ENCODE assay signal across 19 mouse cellular contexts in genomic region chr5:72750226-72750625, GRCm38 (mm10). TPM values are rescaled to one million over a fixed set of nuclear protein-coding genes. Genes with fewer than 3 reads are reported as not detected.
DNase-seq lines count a peak whose midpoint lies in the region; ATAC-seq lines count a peak whose summit lies in the region.
"Had no signal": no experiment of that assay in that cellular context is flagged by ENCODE, and none has a peak within 500 bp of the region (broad histone marks: within the 10 kb centered on the region; RNA-seq: fewer than 3 reads in every experiment).

No protein-coding gene starts in this region.

- H3K4me1 ChIP-seq in hindbrain, embryonic 13.5 days (replicated peaks) = 0 out of 2 replicates have a peak, but pooled peaks cover 4% of the 10 kb centered on the region
- H3K4me1 ChIP-seq in hindbrain, embryonic 10.5 days (replicated peaks) = no peaks in the 10 kb centered on the region; the same call in 1 of the 2 replicates
- H3K4me1 ChIP-seq in neural tube, embryonic 14.5 days (ENCODE audit: control insufficient read depth, insufficient read depth, low read length) = no peaks in the 10 kb centered on the region
- H3K4me1 ChIP-seq: embryonic facial prominence, embryonic 12.5 days had no signal

- no peak overlapping the region for H3K27ac ChIP-seq in hindbrain, embryonic 13.5 days
- H3K27ac ChIP-seq in hindbrain, embryonic 10.5 days = no peak overlapping the region
- 0 out of 2 replicates have a peak overlapping the region, but pooled peaks have one; percentile 22 for H3K27ac ChIP-seq in neural tube, embryonic 14.5 days (ENCODE audit: low read depth, low read length)
- H3K27ac ChIP-seq: embryonic facial prominence, embryonic 12.5 days; forebrain, embryonic 15.5 days; heart, adult 2 months; heart, embryonic 15.5 days had no signal

- no peaks in the 10 kb centered on the region for H3K36me3 ChIP-seq in hindbrain, embryonic 13.5 days
- no peaks in the 10 kb centered on the region for H3K36me3 ChIP-seq in hindbrain, embryonic 10.5 days
- no peaks in the 10 kb centered on the region for H3K36me3 ChIP-seq in neural tube, embryonic 14.5 days (ENCODE audit: control insufficient read depth, insufficient read depth, low read length)
- H3K36me3 ChIP-seq: embryonic facial prominence, embryonic 12.5 days; forebrain, embryonic 15.5 days; heart, embryonic 15.5 days had no signal

- no peaks in the 10 kb centered on the region for H3K27me3 ChIP-seq in hindbrain, embryonic 13.5 days
- no peaks in the 10 kb centered on the region for H3K27me3 ChIP-seq in hindbrain, embryonic 10.5 days (ENCODE audit: insufficient read depth, poor library complexity, severe bottlenecking)
- no peaks in the 10 kb centered on the region for H3K27me3 ChIP-seq in neural tube, embryonic 14.5 days (ENCODE audit: control insufficient read depth, insufficient read depth, low read length)
- H3K27me3 ChIP-seq: embryonic facial prominence, embryonic 12.5 days; forebrain, embryonic 15.5 days; heart, embryonic 15.5 days had no signal

- H3K4me2 ChIP-seq in hindbrain, embryonic 13.5 days = no peak overlapping the region
- no peak overlapping the region for H3K4me2 ChIP-seq in neural tube, embryonic 14.5 days (ENCODE audit: low read depth, low read length)
- H3K4me2 ChIP-seq: embryonic facial prominence, embryonic 12.5 days; forebrain, embryonic 15.5 days; heart, embryonic 11.5 days; heart, embryonic 15.5 days had no signal

- ATAC-seq in hindbrain, embryonic 13.5 days (ENCODE audit: low FRiP score) = 0 out of 2 replicates have a peak, but pooled peaks have one; percentile 32
- ATAC-seq in neural tube, embryonic 14.5 days (ENCODE audit: low read depth) = no peak
- ATAC-seq: forebrain, embryonic 15.5 days; intestine, embryonic 16.5 days had no signal

- H3K9ac ChIP-seq in hindbrain, embryonic 13.5 days = no peak overlapping the region
- H3K9ac ChIP-seq in neural tube, embryonic 14.5 days (replicated peaks; ENCODE audit: low read depth, low read length) = no peak overlapping the region
- H3K9ac ChIP-seq: embryonic facial prominence, embryonic 12.5 days; forebrain, embryonic 15.5 days; heart, embryonic 15.5 days had no signal

- no peak overlapping the region for H3K4me3 ChIP-seq in hindbrain, embryonic 13.5 days
- H3K4me3 ChIP-seq in hindbrain, embryonic 10.5 days = no peak overlapping the region
- no peak overlapping the region for H3K4me3 ChIP-seq in neural tube, embryonic 14.5 days (ENCODE audit: low read depth, low read length)
- H3K4me3 ChIP-seq: embryonic facial prominence, embryonic 12.5 days; forebrain, embryonic 15.5 days; heart, adult 2 months; heart, embryonic 15.5 days had no signal

- no peak for DNase-seq in hindbrain, embryonic 10.5 days (ENCODE audit: low spot score)
- DNase-seq in neural tube, embryonic 10.5 days (ENCODE audit: extremely low spot score, low spot score) = no peak
- DNase-seq in CD4-positive helper T cell, adult 2 months (ENCODE audit: low read depth, low spot score) = peak; percentile 28
- peak; percentile 53 for DNase-seq in naive thymus-derived CD4-positive, alpha-beta T cell, adult 2 months (ENCODE audit: low read depth)
- DNase-seq in adrenal gland, postnatal 25 days = no peak
- DNase-seq: adrenal gland, postnatal 10 days; cerebellum, adult 11-12 months; cerebellum, adult 9-10 months; cerebellum, postnatal 25 days; gastrocnemius, postnatal 10 days; heart, adult 2 months had no signal

- no peaks in the 10 kb centered on the region for H3K9me3 ChIP-seq in hindbrain, embryonic 13.5 days
- no peaks in the 10 kb centered on the region for H3K9me3 ChIP-seq in hindbrain, embryonic 10.5 days
- no peaks in the 10 kb centered on the region for H3K9me3 ChIP-seq in neural tube, embryonic 14.5 days (ENCODE audit: control insufficient read depth, low read length)
- H3K9me3 ChIP-seq: embryonic facial prominence, embryonic 12.5 days; forebrain, embryonic 15.5 days; heart, embryonic 15.5 days had no signal

- WGBS in hindbrain, embryonic 13.5 days = 83% methylated on average over 5 of the region's 5 CpGs
- WGBS in hindbrain, embryonic 10.5 days = 86% methylated on average over 5 of the region's 5 CpGs
- 79% methylated on average over 5 of the region's 5 CpGs for WGBS in neural tube, embryonic 14.5 days

RNA-seq across cellular contexts. Expression of gene Txk, which starts 2.4 kb away (rescaled TPM):
- 0.10 TPM in 1 of 2 replicates, not detected in the other for polyA plus RNA-seq in hindbrain, embryonic 13.5 days (2015; fragmentation: Nextera tagmentation; extraction: Ambion mirVana)
- not detected in 2 replicates for polyA plus RNA-seq in hindbrain, embryonic 10.5 days (2016; fragmentation: Nextera tagmentation; extraction: Ambion mirVana)
- polyA plus RNA-seq in neural tube, embryonic 14.5 days (2014; fragmentation: Nextera tagmentation; extraction: Ambion mirVana) = 0.12 and 0.22 TPM in 2 replicates
- not detected in 2 replicates for total RNA-seq in adrenal gland, postnatal 25 days (2021)
- total RNA-seq: gastrocnemius, postnatal 10 days had no signal
- polyA plus RNA-seq: forebrain, embryonic 11.5 days; forebrain, embryonic 15.5 days had no signal

Comparison
In these comparisons a context has a peak if more than half of its experiments do, and no peak if none do; other contexts are left out.
1. DNase-seq: peak in CD4-positive helper T cell, adult 2 months (single experiment) and naive thymus-derived CD4-positive, alpha-beta T cell, adult 2 months (single experiment); none in hindbrain, embryonic 10.5 days (single experiment), neural tube, embryonic 10.5 days (single experiment) and adrenal gland, postnatal 25 days (single experiment).